Mouse (Mus musculus) MEL (cell line): ENCODE measurements around the gene Slamf8. TPM values are rescaled to one million over a fixed set of nuclear protein-coding genes. Genes with fewer than 3 reads are reported as not detected.

Source experiments
- DNase-seq: peaks from one replicate; pipeline ENCODE4 v3.0.0; 2011; ENCODE audit warnings: low read depth, low spot score
- H3K27ac ChIP-seq: 2 replicates; pipeline ENCODE4 v1.5.1; 2012; ENCODE audit warnings: low read depth, mild to moderate bottlenecking, control low read depth, low read length, moderate library complexity; ENCODE audit not compliant: control insufficient read depth
- H3K27me3 ChIP-seq, 2 experiments: fragments of 150-350 bp in 1 of 2; sonication (generic) in 1 of 2; 2 replicates each; pipeline ENCODE4 v1.6.1; 2012; ENCODE audit warnings: low read length in 2 of 2, mild to moderate bottlenecking in 2 of 2, improper control_type of control experiment in 1 of 2, moderate library complexity in 1 of 2; ENCODE audit not compliant: insufficient read depth in 2 of 2, control insufficient read depth in 1 of 2
- H3K36me3 ChIP-seq, 2 experiments: 2 replicates each; pipeline ENCODE4 v1.6.1; 2012 to 2014; ENCODE audit warnings: low read length in 2 of 2, improper control_type of control experiment in 1 of 2, inconsistent platforms in 1 of 2, mild to moderate bottlenecking in 1 of 2; ENCODE audit not compliant: insufficient read depth in 2 of 2, control insufficient read depth in 1 of 2
- H3K4me1 ChIP-seq, 2 experiments: fragments of 150-350 bp in 1 of 2; sonication (generic) in 1 of 2; 2 replicates each; pipeline ENCODE4 v1.6.1; 2012; ENCODE audit warnings: low read length in 2 of 2, improper control_type of control experiment in 1 of 2, mild to moderate bottlenecking in 1 of 2; ENCODE audit not compliant: insufficient read depth in 2 of 2, control insufficient read depth in 1 of 2
- H3K4me3 ChIP-seq, 2 experiments: fragments of 150-350 bp in 1 of 2; sonication (generic) in 1 of 2; 2 replicates each; pipeline ENCODE4 v1.5.1; 2012; ENCODE audit warnings: low read depth in 2 of 2, low read length in 2 of 2, mild to moderate bottlenecking in 2 of 2, moderate library complexity in 2 of 2, control low read depth in 1 of 2, improper control_type of control experiment in 1 of 2; ENCODE audit not compliant: control insufficient read depth in 1 of 2, insufficient read depth in 1 of 2
- H3K79me2 ChIP-seq: 2 replicates; pipeline ENCODE4 v1.6.1; 2012; ENCODE audit warnings: mild to moderate bottlenecking, low read length, moderate library complexity; ENCODE audit not compliant: control insufficient read depth, poor library complexity, insufficient read depth
- H3K9ac ChIP-seq: 2 replicates; pipeline ENCODE4 v1.6.1; 2012; ENCODE audit warnings: low read depth, mild to moderate bottlenecking, control low read depth, low read length, moderate library complexity; ENCODE audit not compliant: control insufficient read depth, poor library complexity, severe bottlenecking
- H3K9me3 ChIP-seq: fragments of 150-350 bp; sonication (generic); replicated peaks from 2 replicates; pipeline ENCODE4 v1.6.1; 2012; ENCODE audit warnings: mild to moderate bottlenecking, low read length, improper control_type of control experiment, moderate library complexity; ENCODE audit not compliant: insufficient read depth
- CHD2 ChIP-seq: IDR thresholded peaks from 2 replicates; pipeline ENCODE4 v1.6.1; 2011; ENCODE audit warnings: low read length, improper control_type of control experiment
- CTCF ChIP-seq, 3 experiments: IDR thresholded peaks in 2 of 3; conservative IDR thresholded peaks in 1 of 3; 2 replicates each; pipeline ENCODE4 v1.5.1; 2011 to 2012; ENCODE audit warnings: low read length in 3 of 3, low read depth in 2 of 3, mild to moderate bottlenecking in 2 of 3, improper control_type of control experiment in 1 of 3, inconsistent platforms in 1 of 3, mixed read lengths in 1 of 3, moderate library complexity in 1 of 3; ENCODE audit not compliant: control insufficient read depth in 1 of 3, insufficient read depth in 1 of 3, poor library complexity in 1 of 3, severe bottlenecking in 1 of 3
- ELF1 ChIP-seq: IDR thresholded peaks from 2 replicates; pipeline ENCODE4 v1.6.1; 2014; ENCODE audit warnings: low read depth, mild to moderate bottlenecking, inconsistent platforms, low read length, improper control_type of control experiment, moderate library complexity
- GATA1 ChIP-seq: IDR thresholded peaks from 2 replicates; pipeline ENCODE4 v1.6.1; 2011; ENCODE audit warnings: low read depth, low read length, improper control_type of control experiment
- JUND ChIP-seq: IDR thresholded peaks from 2 replicates; pipeline ENCODE4 v1.6.1; 2011; ENCODE audit warnings: low read depth, mild to moderate bottlenecking, improper control_type of control experiment, low read length
- KAT2A ChIP-seq: conservative IDR thresholded peaks from 2 replicates; pipeline ENCODE4 v1.6.1; 2012; ENCODE audit warnings: low read depth, low read length, improper control_type of control experiment, inconsistent platforms
- MAX ChIP-seq: IDR thresholded peaks from 2 replicates; pipeline ENCODE4 v1.6.1; 2011; ENCODE audit warnings: low read length, improper control_type of control experiment
- MEF2A ChIP-seq: IDR thresholded peaks from 2 replicates; pipeline ENCODE4 v1.6.1; 2014; ENCODE audit warnings: low read depth, mild to moderate bottlenecking, inconsistent platforms, low read length, improper control_type of control experiment; ENCODE audit not compliant: poor library complexity, insufficient replicate concordance, severe bottlenecking; ENCODE audit errors: extremely low read depth
- MXI1 ChIP-seq: IDR thresholded peaks from 2 replicates; pipeline ENCODE4 v1.6.1; 2011; ENCODE audit warnings: mild to moderate bottlenecking, low read depth, low read length, improper control_type of control experiment
- MYC ChIP-seq: IDR thresholded peaks from 2 replicates; pipeline ENCODE4 v1.6.1; 2011; ENCODE audit warnings: low read depth, mild to moderate bottlenecking, low read length, improper control_type of control experiment, moderate library complexity
- POLR2A ChIP-seq, 2 experiments: IDR thresholded peaks; 2 replicates each; pipeline ENCODE4 v1.6.1; 2011 to 2012; ENCODE audit warnings: low read length in 2 of 2, mild to moderate bottlenecking in 2 of 2, control low read depth in 1 of 2, improper control_type of control experiment in 1 of 2, low read depth in 1 of 2, moderate library complexity in 1 of 2; ENCODE audit not compliant: control insufficient read depth in 1 of 2, insufficient read depth in 1 of 2, poor library complexity in 1 of 2
- POLR2AphosphoS2 ChIP-seq: IDR thresholded peaks from 2 replicates; pipeline ENCODE4 v1.6.1; 2011; ENCODE audit warnings: low read length, improper control_type of control experiment
- RAD21 ChIP-seq: IDR thresholded peaks from 2 replicates; pipeline ENCODE4 v1.6.1; 2011; ENCODE audit warnings: mild to moderate bottlenecking, low read depth, low read length, improper control_type of control experiment
- SMC3 ChIP-seq: IDR thresholded peaks from 2 replicates; pipeline ENCODE4 v1.6.1; 2011; ENCODE audit warnings: low read depth, low read length, improper control_type of control experiment
- TAL1 ChIP-seq: IDR thresholded peaks from 2 replicates; pipeline ENCODE4 v1.6.1; 2012; ENCODE audit warnings: mild to moderate bottlenecking, inconsistent platforms, low read length, moderate library complexity, mixed read lengths
- TBP ChIP-seq: IDR thresholded peaks from 2 replicates; pipeline ENCODE4 v1.8.0; 2011; ENCODE audit warnings: low read depth, low read length, improper control_type of control experiment
- TCF12 ChIP-seq: IDR thresholded peaks from 2 replicates; pipeline ENCODE4 v1.6.1; 2014; ENCODE audit warnings: low read depth, mild to moderate bottlenecking, inconsistent platforms, low read length, improper control_type of control experiment, moderate library complexity
- USF2 ChIP-seq, 2 experiments: IDR thresholded peaks; 2 replicates each; pipeline ENCODE4 v1.6.1; 2011 to 2012; ENCODE audit warnings: improper control_type of control experiment in 2 of 2, low read length in 2 of 2, borderline replicate concordance in 1 of 2, inconsistent platforms in 1 of 2, low read depth in 1 of 2, mild to moderate bottlenecking in 1 of 2; ENCODE audit not compliant: insufficient read depth in 1 of 2
- ZC3H11A ChIP-seq: IDR thresholded peaks from 2 replicates; pipeline ENCODE4 v1.6.1; 2012; ENCODE audit warnings: low read depth, mild to moderate bottlenecking, inconsistent platforms, low read length, improper control_type of control experiment
- ZNF384 ChIP-seq: IDR thresholded peaks from 2 replicates; pipeline ENCODE4 v1.6.1; 2012; ENCODE audit warnings: low read depth, mild to moderate bottlenecking, inconsistent platforms, low read length, improper control_type of control experiment
- polyA plus RNA-seq, 2 experiments: library from polyadenylated mRNA; stranded (reverse) in 1 of 2; unstranded in 1 of 2; fragments of >175 nt in 1 of 2; fragments of >200 nt in 1 of 2; gene quantifications; 2 replicates each; pipeline versions ENCODE4 v1.2.1 to v1.2.4; 2012; ENCODE audit warnings: low replicate concordance in 2 of 2, low read depth in 1 of 2; ENCODE audit not compliant: insufficient read length in 2 of 2, insufficient read depth in 1 of 2, missing spikeins in 1 of 2
- total RNA-seq: library from RNA; depleted of rRNA; stranded (reverse); fragments of 300-350 nt; gene quantifications from 2 replicates; pipeline ENCODE4 v1.2.3, GENCODE M21; 2012

The Slamf8 gene
- total and polyA plus RNA-seq, 3 experiments: not detected

GRCm38 (mm10) chr1:172614654-172615053 is 24.3 kb upstream of the Slamf8 start:
- DNase-seq: no peak
- H3K79me2 ChIP-seq: no peaks in the 10 kb centered on the region
- TF ChIP-seq SMC3: no peak
- TF ChIP-seq MXI1: no peak
- TF ChIP-seq CTCF (IDR thresholded peaks at IDR 0.05 in 2 of 3, conservative IDR thresholded peaks at IDR 0.05 in 1 of 3; ENCODE audit: control insufficient read depth in 1 of 3, insufficient read depth in 1 of 3, low read depth in 2 of 3, low read length in 3 of 3, poor library complexity in 1 of 3, severe bottlenecking in 1 of 3): no peak
- TF ChIP-seq GATA1: no peak
- TF ChIP-seq TBP: no peak
- TF ChIP-seq CHD2: no peak
- TF ChIP-seq KAT2A: no peak
- TF ChIP-seq POLR2AphosphoS2: no peak
- no peak for TF ChIP-seq ZNF384
- no peak for TF ChIP-seq TAL1
- TF ChIP-seq MEF2A: no peak
- TF ChIP-seq TCF12: no peak
- TF ChIP-seq JUND: no peak
- TF ChIP-seq ZC3H11A: no peak
- TF ChIP-seq ELF1: no peak
- TF ChIP-seq POLR2A (IDR thresholded peaks at IDR 0.05; ENCODE audit: control insufficient read depth in 1 of 2, insufficient read depth in 1 of 2, low read depth in 1 of 2, low read length in 2 of 2, poor library complexity in 1 of 2): no peak
- TF ChIP-seq USF2 (IDR thresholded peaks at IDR 0.05; ENCODE audit: borderline replicate concordance in 1 of 2, insufficient read depth in 1 of 2, low read depth in 1 of 2, low read length in 2 of 2): no peak
- TF ChIP-seq MAX: no peak
- TF ChIP-seq, all 39 proteins: peak for 0
- Histone ChIP-seq H3K9me3 (no peaks in the 10 kb centered on the region), H3K9ac (no peak overlapping the region), H3K27ac (no peak overlapping the region), H3K36me3 (no peaks in the 10 kb centered on the region), H3K4me3 (no peak overlapping the region), H3K27me3 (peaks cover 0 to 2% of the 10 kb centered on the region in 2 experiments; a peak in 1 of 4 replicates), H3K4me1 (no peaks in the 10 kb centered on the region)

- Histone ChIP-seq H3K4me1 (no peaks in the 10 kb centered on the region), H3K79me2 (no peaks in the 10 kb centered on the region), H3K36me3 (no peaks in the 10 kb centered on the region), H3K9ac (no peak overlapping the region), H3K4me3 (no peak overlapping the region), H3K27me3 (peaks cover 0 to 2% of the 10 kb centered on the region in 2 experiments; a peak in 1 of 4 replicates), H3K9me3 (no peaks in the 10 kb centered on the region), H3K27ac (no peak overlapping the region)
- no peak for TF ChIP-seq ZNF384
- peak; percentile 31 for TF ChIP-seq RAD21
- no peak for TF ChIP-seq KAT2A
- peak in 1 of 3 experiments; percentile 46; a peak in 2 of 6 replicates for TF ChIP-seq CTCF (IDR thresholded peaks at IDR 0.05 in 2 of 3, conservative IDR thresholded peaks at IDR 0.05 in 1 of 3; ENCODE audit: control insufficient read depth in 1 of 3, insufficient read depth in 1 of 3, low read depth in 2 of 3, low read length in 3 of 3, poor library complexity in 1 of 3, severe bottlenecking in 1 of 3)
- no peak for TF ChIP-seq TAL1
- no peak for TF ChIP-seq MYC
- TF ChIP-seq SMC3: peak; percentile 52
- no peak for DNase-seq
Observed at GRCm38 (mm10) chr1:172612745-172613144, 22.4 kb upstream of the Slamf8 start.
